Mouse (Mus musculus): Measurements from ENCODE around the gene U2af1.
"Not testable (repeated sequence)": the region's sequence is repeated elsewhere in the genome, so short reads cannot be mapped to it uniquely, and the experiment has no call there.

Gene U2af1

DNA sequence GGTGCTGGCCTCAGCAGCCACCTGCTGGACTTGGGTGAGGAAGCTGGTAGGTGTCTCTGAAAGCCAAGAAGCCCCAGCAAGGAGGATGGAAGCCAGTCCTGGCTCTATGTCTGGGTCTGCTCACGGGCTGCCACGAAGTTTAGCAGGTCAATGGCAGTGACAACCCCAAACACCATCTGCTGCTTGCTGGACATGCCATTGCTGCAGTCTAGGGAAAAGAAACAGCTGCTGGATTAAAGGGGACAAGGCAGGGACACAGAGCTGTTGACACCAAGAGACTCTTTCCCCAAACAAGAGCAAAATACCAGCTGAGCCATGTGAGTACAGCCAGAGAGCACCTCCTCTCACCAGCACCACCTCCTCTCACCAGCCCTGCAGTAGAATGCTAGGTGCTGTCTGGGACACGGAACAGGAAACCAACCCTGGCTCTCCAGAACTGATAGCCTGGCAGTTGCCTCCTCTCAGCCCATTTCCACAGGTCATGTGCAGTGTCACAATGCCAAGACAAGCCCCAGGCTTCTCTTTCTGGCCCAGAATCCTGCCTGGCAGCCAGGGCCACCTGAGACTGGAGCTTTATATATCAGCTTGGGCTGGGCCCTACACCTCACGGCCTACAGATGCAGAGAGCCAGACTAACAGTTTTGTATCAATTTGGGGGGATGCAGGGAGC lies 45.5 kb downstream of the U2af1 start:
- DNase-seq (ENCODE audit: low spot score): no peak

DNA sequence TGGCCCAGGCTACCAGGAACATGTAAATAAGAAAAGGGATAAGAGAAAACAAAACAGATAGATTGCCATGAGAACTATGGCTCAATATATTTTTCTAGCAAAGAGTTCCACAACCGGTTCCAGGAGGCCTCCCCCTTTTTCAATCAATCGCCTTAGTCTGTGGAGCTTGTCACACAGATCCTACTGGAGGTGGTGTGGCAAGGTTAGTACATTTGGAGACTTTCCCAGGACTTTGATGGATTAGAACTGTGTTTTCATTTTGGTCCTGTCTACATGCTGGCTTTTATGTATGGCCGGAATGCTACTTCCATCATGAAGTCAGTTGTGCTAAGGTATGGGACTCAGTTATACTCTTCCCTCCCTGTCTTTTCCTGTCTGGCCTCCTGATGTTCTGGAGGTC lies 48.8 kb downstream of the U2af1 start:
- DNase-seq (ENCODE audit: low spot score): no peak

DNA sequence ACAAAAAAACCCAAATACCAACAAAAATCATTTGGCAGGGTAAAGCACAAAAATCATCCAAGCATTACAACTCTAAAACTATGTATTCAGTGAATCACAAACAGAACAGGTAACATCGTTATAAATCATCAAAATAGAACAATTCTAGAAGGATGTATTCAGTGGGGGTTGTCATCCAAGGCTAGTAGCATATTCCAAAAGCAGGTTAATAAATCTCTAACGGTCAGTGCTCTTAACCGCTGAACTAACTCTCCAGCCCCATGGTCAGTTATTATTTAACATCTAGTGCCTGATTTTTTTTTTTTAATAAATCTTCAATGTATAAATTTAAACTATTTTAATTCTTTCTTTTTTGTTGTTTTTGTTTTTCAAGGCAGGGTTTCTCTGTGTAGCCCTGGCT lies 49.5 kb downstream of the U2af1 start:
- not testable (repeated sequence) for DNase-seq (ENCODE audit: low spot score)

DNA sequence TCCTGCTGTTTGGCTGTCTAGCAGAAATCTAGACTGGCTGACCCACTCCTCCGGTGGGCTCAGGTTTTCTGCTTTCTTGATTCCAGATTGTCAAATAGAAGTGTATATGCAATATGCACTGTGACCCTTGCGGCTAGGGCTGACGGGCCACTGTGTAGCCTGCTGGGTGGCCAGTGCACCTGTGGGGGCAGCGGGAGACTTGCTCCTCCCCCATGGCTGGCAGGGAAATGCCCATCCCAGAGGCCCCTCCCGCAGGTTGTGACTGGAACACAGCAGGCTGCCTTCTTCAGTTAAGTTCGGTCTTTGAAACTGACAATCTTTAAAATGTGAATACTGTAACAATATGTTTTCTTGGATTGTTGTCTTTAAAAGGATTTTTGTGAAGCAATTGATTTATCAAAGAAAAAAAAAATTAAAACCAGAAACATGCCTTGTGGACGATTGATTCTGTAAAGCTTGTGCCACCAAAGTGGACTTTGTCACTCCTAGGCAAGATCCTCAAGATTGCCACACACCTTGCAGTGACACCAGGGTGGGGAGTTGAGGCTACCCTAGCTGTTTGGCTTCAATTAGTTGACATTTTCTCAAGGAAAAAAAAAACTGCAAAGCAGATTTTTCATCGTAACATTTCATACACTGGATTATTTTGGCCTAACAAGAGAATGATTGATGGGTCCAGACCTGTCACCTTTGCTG lies 51.3 kb downstream of the U2af1 start:
- no peak for DNase-seq (ENCODE audit: low spot score)

DNA sequence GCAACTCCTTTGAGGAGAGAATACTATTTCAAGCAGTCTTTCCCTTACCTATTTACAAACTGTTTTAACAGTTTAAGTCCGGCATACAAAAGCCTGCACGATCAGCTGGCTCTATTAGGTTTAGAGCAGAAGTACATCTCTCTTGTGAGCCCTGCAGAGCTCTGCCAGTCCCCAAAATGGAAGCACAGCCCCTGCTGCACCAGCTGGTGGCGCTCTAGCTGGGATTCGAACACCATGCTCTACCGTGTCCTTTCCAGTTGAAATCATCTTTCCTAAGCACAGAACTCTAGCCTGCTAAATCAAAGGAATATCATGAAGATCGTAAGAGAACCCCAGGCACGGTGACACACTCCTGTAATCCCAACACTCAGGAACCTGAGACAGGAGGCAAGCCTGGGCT lies 52.3 kb downstream of the U2af1 start:
- no peak for DNase-seq (ENCODE audit: low spot score)

DNA sequence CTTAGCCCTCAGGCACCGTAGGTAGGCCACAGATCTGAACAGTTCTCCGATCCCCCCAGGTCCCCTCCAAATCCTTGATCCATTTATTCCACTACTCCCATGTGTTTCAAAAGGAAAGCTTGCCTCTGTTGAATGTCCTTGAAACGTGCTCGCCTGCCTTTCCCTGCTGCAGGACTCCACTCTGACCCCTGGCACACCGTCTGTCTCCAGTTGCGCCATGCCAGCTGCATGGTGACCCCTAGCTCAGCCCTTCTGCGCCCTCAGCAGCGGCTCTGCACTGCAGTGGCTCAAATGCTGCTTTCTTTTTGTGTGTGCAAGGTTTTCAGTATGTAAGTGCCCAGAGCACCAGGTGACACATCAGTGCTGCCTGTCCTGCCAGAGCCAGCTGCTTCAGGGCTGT lies 60.1 kb downstream of the U2af1 start:
- DNase-seq (ENCODE audit: low spot score): no peak

DNA sequence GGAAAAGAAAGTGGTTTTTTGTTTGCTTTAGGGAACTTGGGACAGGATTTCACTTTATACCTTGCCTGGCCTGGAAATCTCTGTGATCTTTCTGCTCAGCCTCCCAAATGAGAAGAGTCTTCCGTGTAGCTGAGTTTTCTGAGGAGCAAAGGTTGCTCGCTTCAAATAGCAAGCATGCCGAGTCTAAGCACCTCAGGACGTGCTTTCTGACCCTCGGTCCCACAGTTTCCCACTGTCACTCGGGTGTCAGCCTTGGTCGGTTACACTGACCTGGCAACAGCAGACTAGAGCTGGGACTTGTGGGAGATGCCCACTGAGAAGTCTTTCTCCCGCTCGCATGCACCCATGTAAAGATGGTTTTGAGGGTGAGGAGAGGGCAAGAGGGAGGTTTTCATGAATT lies 60.7 kb downstream of the U2af1 start:
- DNase-seq (ENCODE audit: low spot score): no peak

Measured in testis, postnatal 14 days (tissue).